In the genomic region with DNA sequence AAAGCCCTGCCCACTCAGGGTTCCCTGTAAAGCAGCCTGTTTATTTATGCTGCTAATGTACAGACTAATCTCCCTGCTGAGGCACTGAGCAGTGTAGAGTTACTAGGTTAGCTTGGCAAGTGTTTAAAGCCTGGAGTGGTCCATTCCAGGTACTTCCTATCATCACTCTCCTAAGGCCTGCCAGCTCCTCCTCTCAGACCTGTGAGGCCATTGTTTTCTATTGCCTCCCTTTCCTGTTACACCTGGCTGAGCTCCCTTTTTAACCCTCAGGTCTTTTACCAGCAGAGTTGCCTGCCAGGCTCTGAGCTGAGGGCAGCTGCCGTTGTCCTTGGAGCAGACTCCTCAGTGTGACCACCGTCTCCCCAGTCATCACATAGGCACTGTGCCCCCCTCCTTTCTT, we compare ENCODE assay signal across 23 mouse cellular contexts.
DNase-seq lines count a peak whose midpoint lies in the region; ATAC-seq lines count a peak whose summit lies in the region.
"Had no signal": no experiment of that assay in that cellular context is flagged by ENCODE, and none has a peak within 500 bp of the region (broad histone marks: within the 10 kb centered on the region; RNA-seq: fewer than 3 reads in every experiment).

No protein-coding gene starts in this region.

- no peaks in the 10 kb centered on the region for H3K27me3 ChIP-seq in embryonic facial prominence, embryonic 14.5 days (replicated peaks; ENCODE audit: control insufficient read depth, insufficient read depth, low read length)
- H3K27me3 ChIP-seq in embryonic facial prominence, embryonic 10.5 days (replicated peaks; ENCODE audit: low read depth, poor library complexity, severe bottlenecking): no peaks in the 10 kb centered on the region
- no peaks in the 10 kb centered on the region for H3K27me3 ChIP-seq in lung, embryonic 15.5 days
- H3K27me3 ChIP-seq: embryonic facial prominence, embryonic 13.5 days; liver, embryonic 12.5 days; neural tube, embryonic 12.5 days had no signal

- no peaks in the 10 kb centered on the region for H3K9me3 ChIP-seq in embryonic facial prominence, embryonic 14.5 days (ENCODE audit: control insufficient read depth, low read length)
- H3K9me3 ChIP-seq in embryonic facial prominence, embryonic 10.5 days: no peaks in the 10 kb centered on the region
- no peaks in the 10 kb centered on the region for H3K9me3 ChIP-seq in lung, embryonic 15.5 days
- H3K9me3 ChIP-seq: embryonic facial prominence, embryonic 13.5 days; G1E; liver, embryonic 12.5 days; midbrain, embryonic 10.5 days; neural tube, embryonic 12.5 days had no signal

- peak; percentile 26 for DNase-seq in embryonic facial prominence, embryonic 14.5 days (ENCODE audit: low spot score)
- no peak for DNase-seq in embryonic facial prominence, embryonic 10.5 days (ENCODE audit: low spot score)
- no peak for DNase-seq in lung, postnatal 25 days (ENCODE audit: low spot score)
- peak; percentile 50 for DNase-seq in cerebellum, adult 8-10 months
- DNase-seq in induced T-regulatory cell, adult 2 months (ENCODE audit: low read depth): peak; percentile 32
- DNase-seq in layer of hippocampus, adult 9-10 months (ENCODE audit: low spot score): no peak
- DNase-seq: adrenal gland, postnatal 36 days; heart, postnatal 10 days; kidney, adult 11 months; kidney, postnatal 25 days; layer of hippocampus, adult 9-11 months; lung, postnatal 10 days; right cerebral cortex, postnatal 4 days had no signal

- H3K4me1 ChIP-seq in embryonic facial prominence, embryonic 14.5 days (ENCODE audit: control insufficient read depth, insufficient read depth, low read length): peaks cover 28% of the 10 kb centered on the region
- 0 out of 2 replicates have a peak, but pooled peaks cover 3% of the 10 kb centered on the region for H3K4me1 ChIP-seq in embryonic facial prominence, embryonic 10.5 days
- peaks cover 35% of the 10 kb centered on the region for H3K4me1 ChIP-seq in lung, embryonic 15.5 days
- H3K4me1 ChIP-seq: neural tube, embryonic 12.5 days had no signal

- H3K9ac ChIP-seq in embryonic facial prominence, embryonic 14.5 days (ENCODE audit: low read depth, low read length): no peak overlapping the region
- H3K9ac ChIP-seq in lung, embryonic 15.5 days: no peak overlapping the region
- H3K9ac ChIP-seq: embryonic facial prominence, embryonic 13.5 days; hindbrain, embryonic 14.5 days; liver, embryonic 12.5 days; neural tube, embryonic 12.5 days had no signal

- ATAC-seq in embryonic facial prominence, embryonic 14.5 days (ENCODE audit: low read depth): peak; percentile 59; the same call in 1 of the 2 replicates
- no peak for ATAC-seq in lung, embryonic 15.5 days (ENCODE audit: borderline replicate concordance, extremely low read depth, low FRiP score, low TSS enrichment)
- no peak for ATAC-seq in activated CD4-positive, CD25-positive, alpha-beta regulatory T cell, adult 4 months
- ATAC-seq: forebrain, embryonic 16.5 days; liver, embryonic 12.5 days had no signal

- 0 out of 2 replicates have a peak overlapping the region, but pooled peaks have one; percentile 24 for H3K27ac ChIP-seq in embryonic facial prominence, embryonic 14.5 days (replicated peaks; ENCODE audit: low read depth, low read length)
- H3K27ac ChIP-seq in embryonic facial prominence, embryonic 10.5 days (replicated peaks): no peak overlapping the region
- H3K27ac ChIP-seq in lung, embryonic 15.5 days: peak overlapping the region; percentile 35; the same call in 1 of the 2 replicates
- H3K27ac ChIP-seq: hindbrain, embryonic 14.5 days; liver, embryonic 12.5 days; midbrain, embryonic 10.5 days; neural tube, embryonic 12.5 days had no signal

- no peaks in the 10 kb centered on the region for H3K36me3 ChIP-seq in embryonic facial prominence, embryonic 14.5 days (ENCODE audit: control insufficient read depth, insufficient read depth, low read length)
- no peaks in the 10 kb centered on the region for H3K36me3 ChIP-seq in embryonic facial prominence, embryonic 10.5 days (replicated peaks)
- H3K36me3 ChIP-seq in lung, embryonic 15.5 days: no peaks in the 10 kb centered on the region
- H3K36me3 ChIP-seq: embryonic facial prominence, embryonic 13.5 days; liver, embryonic 12.5 days; midbrain, embryonic 10.5 days; neural tube, embryonic 12.5 days had no signal

- no peak overlapping the region for H3K4me3 ChIP-seq in embryonic facial prominence, embryonic 14.5 days (ENCODE audit: low read depth, low read length)
- H3K4me3 ChIP-seq in embryonic facial prominence, embryonic 10.5 days: no peak overlapping the region
- no peak overlapping the region for H3K4me3 ChIP-seq in lung, embryonic 15.5 days
- H3K4me3 ChIP-seq: embryonic facial prominence, embryonic 13.5 days; liver, embryonic 12.5 days; midbrain, embryonic 10.5 days; neural tube, embryonic 12.5 days had no signal

- H3K4me2 ChIP-seq in embryonic facial prominence, embryonic 14.5 days (ENCODE audit: low read depth, low read length): no peak overlapping the region
- H3K4me2 ChIP-seq in lung, embryonic 15.5 days: no peak overlapping the region
- H3K4me2 ChIP-seq: embryonic facial prominence, embryonic 13.5 days; heart, embryonic 11.5 days; hindbrain, embryonic 14.5 days; liver, embryonic 12.5 days; neural tube, embryonic 12.5 days had no signal

- 64% methylated on average over 2 of the region's 2 CpGs for WGBS in embryonic facial prominence, embryonic 14.5 days
- WGBS in embryonic facial prominence, embryonic 10.5 days: 76% methylated on average over 2 of the region's 2 CpGs
- WGBS in lung, embryonic 15.5 days: 46% methylated on average over 2 of the region's 2 CpGs

Comparison
In these comparisons a context has a peak if more than half of its experiments do, and no peak if none do; other contexts are left out.
1. DNase-seq: peak in embryonic facial prominence, embryonic 14.5 days (single experiment), cerebellum, adult 8-10 months (single experiment) and induced T-regulatory cell, adult 2 months (single experiment); none in embryonic facial prominence, embryonic 10.5 days (single experiment), lung, postnatal 25 days (single experiment) and layer of hippocampus, adult 9-10 months (single experiment).